Mouse (Mus musculus) urinary bladder, postnatal 0 days (tissue): ENCODE measurements around the gene Ptger2. TPM values are rescaled to one million over a fixed set of nuclear protein-coding genes. Genes with fewer than 3 reads are reported as not detected.

ENCODE experiments used
- microRNA counts: library from miRNA; unstranded; fragments of <30 nt; microRNA quantifications from one replicate; lab custom pipeline; 2016
- microRNA-seq: library from miRNA; unstranded; fragments of <30 nt; microRNA quantifications from one replicate; pipeline ENCODE4, GENCODE M21; 2016
- polyA plus RNA-seq: library from polyadenylated mRNA; unstranded; fragments of >200 nt; fragmentation: Nextera tagmentation; extraction: Ambion mirVana; gene quantifications from 2 replicates; pipeline ENCODE4 v1.2.1, GENCODE M21; 2015

Ptger2 gene
- 3.9 and 4.3 TPM in 2 replicates for polyA plus RNA-seq

DNA sequence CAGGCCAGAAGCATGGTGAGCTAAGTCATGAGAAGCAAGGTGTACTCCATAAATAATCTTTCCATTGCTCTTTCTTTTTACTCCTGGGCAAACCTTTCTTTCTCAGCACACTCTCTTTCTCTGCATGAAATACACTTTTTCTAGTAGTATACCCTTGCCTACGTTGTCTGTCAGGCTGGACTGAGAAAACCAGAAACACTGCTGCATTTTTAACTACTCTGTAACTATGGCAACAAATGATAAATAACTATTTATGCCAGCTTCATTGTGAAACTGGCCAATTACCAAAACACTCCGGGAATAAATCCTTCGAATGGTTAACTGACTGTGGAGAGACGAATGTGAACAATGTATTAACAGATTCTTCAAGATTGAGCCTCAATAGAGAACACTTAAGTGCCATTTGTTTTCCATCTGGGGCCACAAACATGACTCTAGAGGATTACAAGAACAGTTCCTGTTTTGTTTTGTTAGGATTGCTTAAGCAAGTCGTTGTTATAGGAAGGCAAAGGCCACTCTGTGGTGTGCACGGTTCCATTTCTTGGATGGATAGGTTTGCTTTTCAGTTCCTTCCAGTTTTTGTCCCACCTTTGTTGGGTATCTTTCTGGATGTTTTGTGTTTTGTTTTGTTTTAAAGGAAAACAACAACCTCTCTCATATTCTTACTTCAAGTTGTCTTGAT, at the start of gene Ptger2:
Gene Ptger2, plus strand, starts transcription at position 522 of the 682 bp plus-strand sequence.

MicroRNAs encoded within 50 kb of the gene (microRNA counts, 519-probe panel; counts per million panel counts)
- microRNA mmu-miR-327 (lab: Ali Mortazavi, UCI): not detected

Small RNA genes lying within 50 kb of the gene (microRNA-seq; reads per million reads assigned to microRNA genes)
- gene Mir327: not detected

Other genes starting within 250 kb of the Ptger2 start
- not detected in 2 replicates for gene Gm8267, start 237.9 kb upstream of the Ptger2 start, polyA plus RNA-seq
- gene Ptgdr, start 128.8 kb upstream of the Ptger2 start, polyA plus RNA-seq: not detected in 2 replicates
- gene Gpr137c, start 231.5 kb downstream of the Ptger2 start, polyA plus RNA-seq: 0.39 and 0.76 TPM in 2 replicates
- 8.5 and 9.7 TPM in 2 replicates for gene Txndc16, start 232.1 kb downstream of the Ptger2 start, polyA plus RNA-seq